Mouse (Mus musculus): ENCODE data around the gene Gm40460.
"Not testable (repeated sequence)": the region's sequence is repeated elsewhere in the genome, so short reads cannot be mapped to it uniquely, and the experiment has no call there.

Gm40460 gene

GRCm38 (mm10) chr7:142206891-142207290 lies 34.0 kb downstream of the Gm40460 start:
- CTCF ChIA-PET = not testable (repeated sequence)
- POLR2A ChIA-PET = interaction anchor here in 3 of 4 experiments (0.8 to 3.9 kb wide), 7 partner anchors 19 to 283 kb away, joined by 3 to 39 read pairs (median 4); partner anchors contain the start of genes Krtap5-5 (in 2 of the 3) and Dusp8 (in 1 of the 3)

DNA sequence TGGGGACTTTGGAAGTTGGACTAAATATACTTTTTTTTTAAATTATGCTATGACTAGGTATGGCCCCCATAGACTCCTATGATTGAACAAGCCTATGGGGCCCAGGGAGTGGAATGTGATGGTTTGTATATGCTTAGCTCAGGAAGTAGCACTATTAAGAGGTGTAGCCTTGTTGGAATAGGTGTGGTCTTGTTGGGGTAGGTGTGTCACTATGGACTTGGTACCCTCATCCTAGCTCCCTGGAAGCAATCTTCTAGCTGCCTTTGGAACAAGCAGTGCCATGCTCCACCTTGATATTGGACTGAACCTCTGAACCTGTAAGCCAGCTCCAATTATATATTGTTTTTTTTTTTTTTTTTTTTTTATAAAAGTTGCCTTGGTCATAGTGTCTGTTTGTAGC lies 35.4 kb downstream of the Gm40460 start:
- ChIA-PET CTCF (interaction anchor here in 1 of 4 experiments (0.6 kb wide), 1 partner anchor 101 kb away, joined by 3 read pairs; no protein-coding TSS in a partner anchor), POLR2A (interaction anchor here in 3 of 4 experiments (0.6 to 3.4 kb wide), 6 partner anchors 11 to 41 kb away, joined by 4 to 39 read pairs (median 4); partner anchors contain the start of gene Krtap5-5 (in 2 of the 3))

DNA sequence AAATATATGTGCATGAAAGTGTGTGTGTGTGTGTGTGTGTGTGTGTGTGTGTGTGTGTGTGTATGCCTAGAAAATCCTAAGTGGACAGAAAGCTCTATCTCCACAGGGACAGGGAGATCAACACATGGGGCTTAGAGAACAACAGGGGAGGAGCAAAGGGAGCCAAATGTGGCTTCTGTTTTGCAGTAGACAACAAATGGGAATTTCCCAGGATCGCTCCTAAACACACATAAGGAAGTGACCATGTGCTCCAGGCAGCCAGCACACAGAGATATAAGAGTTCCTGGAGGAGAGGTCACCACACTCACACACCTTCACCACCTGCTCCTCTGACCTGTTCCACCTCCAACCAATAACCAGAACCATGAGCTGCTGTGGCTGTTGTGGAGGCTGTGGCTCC lies 39.8 kb downstream of the Gm40460 start, which contains the start of gene Krtap5-3:
Krtap5-3 (plus strand) TSS at position 301 of the 400 bp plus-strand sequence.
- POLR2A ChIA-PET = no interaction called here
- CTCF ChIA-PET = interaction anchor here in 2 of 4 experiments (0.6 to 0.9 kb wide), 2 partner anchors 41 to 371 kb away, joined by 3 read pairs; no protein-coding TSS in a partner anchor

DNA sequence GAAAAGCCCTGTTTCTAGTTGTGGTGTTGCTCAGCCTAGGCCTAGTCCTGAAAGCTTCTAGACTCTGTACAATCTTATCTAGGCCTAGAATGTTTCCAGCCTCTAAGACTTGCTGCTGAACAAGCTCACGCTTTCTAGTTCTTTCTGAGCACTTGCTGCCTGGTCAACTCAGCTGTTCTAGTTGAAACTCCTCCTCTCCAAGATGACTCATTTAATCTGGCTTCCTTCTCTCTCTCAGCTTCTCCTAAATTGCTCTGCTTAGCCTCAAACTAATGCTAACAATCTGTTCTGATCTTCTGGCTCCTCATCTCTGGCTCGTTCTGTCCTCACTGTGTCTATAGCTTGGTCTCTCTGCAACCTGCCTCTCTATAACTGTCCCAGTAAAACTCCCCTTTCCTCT lies 42.1 kb downstream of the Gm40460 start:
- ChIA-PET POLR2A (no interaction called here), CTCF (interaction anchor here in 1 of 4 experiments (0.6 kb wide), 1 partner anchor 1550 kb away, joined by 3 read pairs; no protein-coding TSS in a partner anchor)
